Mouse (Mus musculus) liver, adult 10 weeks (tissue): ENCODE data around the gene Cfap43. TPM values are rescaled to one million over a fixed set of nuclear protein-coding genes. Genes with fewer than 3 reads are reported as not detected.

Source experiments
- polyA plus RNA-seq: library from polyadenylated mRNA; stranded (reverse); fragments of 350-450 nt; fragmentation: Illumina TruSeq; extraction: RNeasy Lipid Tissue Mini Kit (QIAGEN cat#74804); gene quantifications from one replicate; pipeline ENCODE4 v1.2.3, GENCODE M21; 2014; ENCODE audit warnings: low read depth, low replicate concordance

Gene Cfap43
- polyA plus RNA-seq = not detected

DNA sequence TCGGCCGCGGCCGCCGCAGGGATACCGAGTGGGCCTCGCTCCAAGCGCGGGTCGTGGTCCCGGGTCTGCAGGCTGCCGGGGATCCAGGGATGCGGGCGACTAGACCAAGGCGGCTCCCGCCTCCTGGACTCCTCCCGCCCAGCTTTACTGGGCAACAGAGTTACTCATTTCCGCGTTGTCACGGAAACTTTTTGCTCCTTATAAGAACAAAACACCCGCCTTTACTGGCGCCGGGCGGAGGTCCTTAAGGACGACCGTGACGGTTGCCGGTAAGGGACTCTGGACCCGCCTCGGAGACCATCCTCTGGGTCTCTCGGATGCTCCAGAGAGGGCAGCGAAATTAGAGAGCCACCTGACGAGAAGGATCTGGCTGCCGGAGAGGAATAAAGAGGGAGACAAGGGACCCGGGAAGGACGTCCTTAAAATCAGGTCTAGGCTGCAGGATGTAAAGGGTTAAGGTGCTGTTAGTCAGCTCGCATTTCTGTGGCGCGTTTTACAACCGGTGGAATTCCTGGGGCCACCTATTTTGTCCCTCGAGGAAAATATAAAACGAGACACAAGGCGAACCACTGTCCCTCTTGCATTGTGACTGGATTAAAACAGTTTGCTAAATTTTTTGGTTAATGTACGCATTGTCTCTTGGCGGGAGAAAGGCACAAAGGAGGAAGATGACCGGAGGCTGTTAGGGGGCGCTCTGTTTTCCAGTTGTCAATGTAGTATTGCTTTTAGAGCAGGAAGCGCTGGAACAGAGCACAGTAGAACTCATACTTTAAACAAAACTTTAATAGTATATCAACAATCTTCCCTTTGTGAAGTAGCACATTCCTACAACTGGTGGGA, at the start of gene Cfap43, which contains the start of gene Itprip:
TSS of gene Cfap43 (minus strand) at position 162 of the 840 bp plus-strand sequence.
TSS of gene Itprip (minus strand) at position 174 of the 840 bp plus-strand sequence.

GRCm38 (mm10) chr19:47937443-47938406, 18.6 kb upstream of the Cfap43 start, which contains the start of gene Cfap58:
Cfap58 (plus strand) TSS chr19:47937675.

GRCm38 (mm10) chr19:47865353-47865947, 53.6 kb downstream of the Cfap43 start, which contains the start of gene Gsto2:
Gsto2 (plus strand) TSS chr19:47865534.

GRCm38 (mm10) chr19:47854796-47855783, 64.0 kb downstream of the Cfap43 start, which contains the start of gene Gsto1:
Gsto1 (plus strand) TSS chr19:47854970.

GRCm38 (mm10) chr19:47731071-47731881, 187.8 kb downstream of the Cfap43 start, which contains the start of gene Sfr1:
Sfr1 (plus strand) TSS chr19:47731682.

GRCm38 (mm10) chr19:47691994-47692393, 227.1 kb downstream of the Cfap43 start, which contains the start of gene Col17a1:
Col17a1 (minus strand) TSS chr19:47692094.

Other genes starting within 250 kb of the Cfap43 start
- not detected for gene Col17a1, start 227.2 kb downstream of the Cfap43 start, polyA plus RNA-seq
- 85.1 TPM for gene Sfr1, start 187.6 kb downstream of the Cfap43 start, polyA plus RNA-seq
- 219 TPM for gene Gsto1, start 64.3 kb downstream of the Cfap43 start, polyA plus RNA-seq
- not detected for gene Gsto2, start 53.8 kb downstream of the Cfap43 start, polyA plus RNA-seq
- gene Itprip, start within 50 bp of the Cfap43 start, polyA plus RNA-seq = not detected
- gene Cfap58, start 18.4 kb upstream of the Cfap43 start, polyA plus RNA-seq = not detected